Mouse (Mus musculus): ENCODE data around the gene Pgrmc2.

DNA sequence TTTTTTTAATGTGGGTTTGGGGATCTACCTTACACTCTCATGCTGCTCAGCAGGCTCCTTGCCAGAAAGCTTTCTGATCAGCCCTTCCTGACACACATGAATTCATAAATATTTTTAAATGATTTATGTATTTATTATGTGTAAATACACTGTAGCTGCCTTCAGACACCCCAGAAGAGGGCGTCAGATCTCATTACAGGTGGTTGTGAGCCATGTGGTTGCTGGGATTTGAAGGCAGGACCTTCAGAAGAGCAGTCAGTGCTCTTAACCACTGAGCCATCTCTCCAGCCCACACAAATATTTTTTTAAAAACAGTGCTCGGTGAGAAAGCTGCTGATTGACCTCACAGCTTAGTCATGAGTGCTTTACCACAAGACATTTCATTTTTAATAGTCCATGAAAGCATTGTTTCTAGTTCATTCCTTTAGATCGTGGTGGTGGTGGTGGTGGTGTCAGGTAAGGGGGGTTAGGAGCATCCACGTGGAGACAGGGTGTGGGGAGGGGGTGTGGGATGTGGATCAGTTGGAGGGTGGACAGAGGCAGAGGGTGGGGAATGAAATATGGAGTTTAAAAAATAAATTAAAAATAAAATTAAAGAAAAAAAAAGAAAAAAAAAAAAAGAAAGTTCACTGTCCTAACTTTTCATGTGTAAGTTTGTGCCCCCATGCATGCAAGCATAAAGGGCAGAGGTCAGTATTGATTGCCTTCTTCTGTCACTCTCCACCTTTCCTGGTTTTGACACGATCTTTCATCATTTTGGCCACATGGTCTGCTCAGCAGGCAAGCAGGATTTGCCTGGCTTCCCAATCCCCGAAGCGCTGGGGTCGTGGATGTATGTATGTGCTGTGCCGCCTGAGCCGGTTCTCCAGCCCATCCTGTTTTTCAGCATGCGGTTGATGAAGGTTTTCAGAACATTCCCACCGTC, 51.3 kb downstream of the Pgrmc2 start:
- no peak for TF ChIP-seq MAX (IDR thresholded peaks at IDR 0.05; ENCODE audit: low read depth)
- TF ChIP-seq POLR2A (IDR thresholded peaks at IDR 0.05; ENCODE audit: insufficient read length, low read depth), result no peak
- no peak for TF ChIP-seq POLR2AphosphoS2 (IDR thresholded peaks at IDR 0.05; ENCODE audit: insufficient read length, low read depth)
- no peak for TF ChIP-seq CEBPB (IDR thresholded peaks at IDR 0.05; ENCODE audit: insufficient read depth, poor library complexity, severe bottlenecking)
